Mouse (Mus musculus): Measurements from ENCODE around the gene Tmprss12.
"Not testable (repeated sequence)": the region's sequence is repeated elsewhere in the genome, so short reads cannot be mapped to it uniquely, and the experiment has no call there.

Tmprss12 gene

GRCm38 (mm10) chr15:100274790-100275559 lies 5.7 kb upstream of the Tmprss12 start:
- no peak for DNase-seq (ENCODE audit: low spot score)

DNA sequence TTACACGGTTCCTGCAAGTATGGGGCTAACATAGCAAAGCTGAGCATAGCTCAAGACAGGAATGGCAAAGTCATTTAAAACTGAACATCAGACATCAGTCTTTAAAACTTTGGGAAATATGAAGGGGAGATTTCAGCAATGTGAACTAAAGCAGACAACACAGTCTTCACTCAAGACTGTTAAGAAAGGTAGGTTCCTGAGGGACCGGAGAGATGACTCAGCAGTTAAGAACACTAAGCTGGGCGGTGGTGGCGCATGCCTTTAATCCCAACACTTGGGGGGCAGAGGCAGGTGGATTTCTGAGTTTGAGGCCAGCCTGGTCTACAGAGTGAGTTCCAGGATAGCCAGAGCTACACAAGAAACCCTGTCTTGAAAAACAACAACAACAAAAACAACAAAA lies 4.2 kb upstream of the Tmprss12 start:
- DNase-seq (ENCODE audit: low spot score): no peak

DNA sequence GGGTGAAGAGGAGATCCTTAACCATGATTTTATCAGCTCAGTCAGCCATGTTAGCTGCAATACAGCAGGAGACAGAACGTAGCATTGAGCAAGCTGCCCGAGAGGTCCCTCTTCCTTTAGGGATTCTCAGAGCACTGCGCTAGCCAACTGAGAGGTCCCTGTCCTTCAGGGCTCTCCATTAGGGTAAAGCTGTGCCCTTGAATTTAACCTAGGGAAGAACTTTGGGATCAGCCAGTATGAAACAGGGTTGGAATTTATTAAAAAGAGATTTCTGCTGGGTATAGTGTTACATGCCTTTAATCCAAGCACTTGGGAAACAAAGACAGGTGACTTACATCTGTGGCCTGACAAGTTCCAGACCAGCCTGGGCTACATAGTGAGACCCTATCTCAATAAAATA lies 3.1 kb upstream of the Tmprss12 start:
- DNase-seq (ENCODE audit: low spot score): no peak

DNA sequence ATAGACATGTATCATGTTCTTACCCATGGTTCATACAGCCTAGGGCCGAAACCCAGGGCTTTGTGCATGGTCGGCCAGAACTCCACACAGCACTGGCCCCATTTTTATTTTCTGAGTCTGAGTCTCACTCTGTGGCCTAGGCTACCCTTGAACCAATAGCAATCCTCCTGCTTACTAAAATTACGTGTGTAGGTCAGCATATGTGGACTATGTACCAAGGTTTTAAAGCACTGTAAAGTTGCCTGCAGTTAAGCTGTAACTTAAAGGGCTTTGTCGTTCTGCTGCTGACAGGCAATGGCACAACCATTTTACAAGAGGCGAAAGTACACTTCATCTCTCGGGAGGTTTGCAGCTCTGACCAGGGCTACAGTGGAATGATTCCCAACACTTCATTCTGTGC lies 8.3 kb downstream of the Tmprss12 start:
- DNase-seq (ENCODE audit: low spot score): no peak

DNA sequence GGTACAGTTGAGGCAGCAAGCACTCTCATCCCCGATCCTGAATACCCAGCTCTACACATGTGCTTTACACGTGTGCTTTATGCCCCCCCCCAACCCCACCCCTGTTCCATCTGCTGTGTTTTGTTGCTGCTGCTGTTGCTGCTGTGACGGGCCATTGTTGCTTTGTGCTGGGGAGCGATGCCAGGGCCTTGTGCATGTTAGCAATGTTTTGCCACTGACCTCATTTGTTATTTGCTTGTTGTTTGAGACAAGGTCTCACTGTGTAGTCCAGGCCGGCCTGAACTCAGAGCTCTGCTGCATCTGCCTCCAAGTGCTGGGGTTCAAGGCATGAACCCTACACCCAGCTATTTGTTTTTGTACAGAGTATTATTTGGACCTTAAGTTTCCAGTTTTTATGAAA lies 10.2 kb downstream of the Tmprss12 start:
- DNase-seq (ENCODE audit: low spot score): no peak

GRCm38 (mm10) chr15:100292326-100292725 lies 11.7 kb downstream of the Tmprss12 start:
- DNase-seq (ENCODE audit: low spot score): no peak

DNA sequence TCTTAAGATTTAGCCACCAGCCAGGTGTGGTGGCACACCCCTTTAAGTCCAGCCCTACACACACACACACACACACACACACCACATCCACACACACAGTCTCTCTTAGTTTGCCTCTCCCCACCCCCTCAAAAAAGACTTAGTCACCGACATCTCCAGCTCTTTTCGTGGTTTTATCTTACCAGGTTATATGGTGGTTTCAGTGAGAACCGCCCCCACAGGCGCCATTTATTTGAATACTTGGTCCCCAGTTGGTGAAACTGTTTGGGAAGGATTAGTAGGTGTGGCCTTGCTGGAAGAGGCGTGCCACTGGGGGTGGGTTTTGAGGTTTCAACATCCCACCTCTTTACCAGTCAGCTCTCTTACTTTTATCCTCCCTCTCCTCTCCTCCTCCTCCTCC lies 17.2 kb downstream of the Tmprss12 start:
- DNase-seq (ENCODE audit: low spot score): no peak

DNA sequence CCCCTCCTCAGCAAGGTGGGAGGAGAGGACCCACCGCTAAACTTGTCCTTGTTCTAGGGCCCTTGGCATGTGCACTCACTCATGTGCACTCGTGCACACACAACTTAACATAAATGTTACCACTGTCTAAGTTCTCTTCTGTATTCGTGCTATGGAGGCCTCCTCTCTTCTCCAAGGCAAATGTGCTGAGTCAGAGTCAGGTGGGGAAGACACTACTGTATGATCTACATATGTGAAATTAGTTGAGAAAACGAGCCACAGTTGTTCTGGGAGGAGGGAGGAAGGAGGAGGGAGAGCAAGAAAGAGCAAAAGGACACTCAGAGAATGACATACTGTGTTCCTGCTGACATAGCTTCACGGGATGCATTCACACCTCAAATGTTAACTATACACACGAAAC lies 19.9 kb downstream of the Tmprss12 start:
- DNase-seq (ENCODE audit: low spot score): no peak

GRCm38 (mm10) chr15:100301556-100301955 lies 20.9 kb downstream of the Tmprss12 start:
- DNase-seq (ENCODE audit: low spot score): no peak

DNA sequence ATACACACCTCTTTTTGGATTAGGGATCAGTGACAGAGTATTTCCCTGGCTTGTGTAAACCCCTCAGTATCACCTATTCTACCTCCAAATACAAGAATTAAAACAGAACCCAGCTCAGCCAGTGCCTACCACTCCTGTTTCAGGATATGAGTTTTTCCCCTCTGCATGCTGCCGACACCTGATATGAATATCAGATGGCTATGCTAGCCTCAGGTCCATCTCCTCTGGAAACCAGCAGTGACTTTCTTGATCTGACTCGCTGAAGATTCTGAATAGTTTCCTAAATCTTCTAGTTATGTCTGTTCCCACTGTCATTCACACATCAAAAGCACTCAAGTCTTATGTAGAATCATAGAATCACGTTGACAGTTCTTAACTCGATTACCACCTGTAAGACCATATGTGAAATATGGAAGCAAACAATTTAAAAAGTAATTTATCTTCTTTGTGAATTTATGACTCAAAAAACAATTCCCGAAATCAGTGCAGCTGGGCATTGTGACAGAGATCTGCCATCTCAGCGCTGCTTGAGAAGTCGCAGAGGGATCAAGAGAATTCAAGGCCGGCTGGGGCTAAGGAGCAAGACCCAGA lies 22.9 kb downstream of the Tmprss12 start:
- no peak for DNase-seq (ENCODE audit: low spot score)

- peak; percentile 88 for DNase-seq (ENCODE audit: low spot score)
Measured at GRCm38 (mm10) chr15:100304019-100304991, 23.7 kb downstream of the Tmprss12 start, which contains the start of gene Mettl7a1. Mettl7a1 (plus strand) TSS chr15:100304140.

DNA sequence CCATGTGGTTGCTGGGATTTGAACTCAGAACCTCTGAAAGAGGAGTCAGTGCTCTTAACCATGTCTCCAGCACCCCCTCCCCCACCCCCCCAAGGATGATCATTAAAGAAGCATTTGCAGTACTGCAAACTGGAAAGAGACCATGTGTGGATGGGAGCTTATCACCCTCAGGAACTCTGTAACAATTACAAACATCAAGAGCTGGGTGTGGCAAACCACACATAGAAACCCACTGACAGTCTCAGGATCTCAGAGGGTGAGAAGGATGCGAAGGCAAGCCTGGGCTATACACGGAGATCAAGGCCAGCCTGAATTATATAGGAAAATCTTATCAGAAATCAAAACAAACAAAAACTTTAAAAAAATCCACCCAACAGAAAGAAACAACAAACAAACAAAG lies 25.6 kb downstream of the Tmprss12 start:
- DNase-seq (ENCODE audit: low spot score): no peak

DNA sequence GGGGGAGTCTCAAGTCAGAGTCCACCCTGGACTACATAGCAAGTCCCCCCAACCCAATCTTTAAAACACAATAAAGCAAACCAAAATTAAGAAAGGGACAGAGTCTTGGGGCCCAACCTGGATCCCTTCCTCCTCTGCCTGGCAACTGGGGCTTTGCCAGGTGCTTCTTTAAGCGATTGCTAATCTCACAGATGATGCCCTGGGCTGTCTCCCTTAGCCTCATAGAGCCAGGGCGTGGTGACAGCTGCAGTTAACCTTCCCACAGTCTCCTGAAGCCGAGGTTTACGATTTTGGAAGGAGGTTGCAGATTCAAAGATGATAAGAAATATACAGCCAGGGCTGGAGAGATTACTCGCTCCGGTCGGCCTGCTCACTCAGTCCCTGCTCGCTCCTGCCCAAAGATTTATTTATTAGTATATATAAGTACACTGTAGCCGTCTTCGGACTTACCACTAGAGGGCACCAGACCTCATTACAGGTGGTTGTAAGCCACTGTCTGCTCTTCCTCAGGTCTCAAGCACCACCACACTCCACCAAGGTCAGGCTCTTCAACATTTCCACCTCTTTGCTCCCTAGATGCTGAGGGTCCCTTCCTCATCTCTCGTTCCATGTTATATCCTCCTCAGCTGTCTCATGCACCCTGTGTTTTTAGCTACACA lies 26.9 kb downstream of the Tmprss12 start:
- DNase-seq (ENCODE audit: low spot score): peak; percentile 53

DNA sequence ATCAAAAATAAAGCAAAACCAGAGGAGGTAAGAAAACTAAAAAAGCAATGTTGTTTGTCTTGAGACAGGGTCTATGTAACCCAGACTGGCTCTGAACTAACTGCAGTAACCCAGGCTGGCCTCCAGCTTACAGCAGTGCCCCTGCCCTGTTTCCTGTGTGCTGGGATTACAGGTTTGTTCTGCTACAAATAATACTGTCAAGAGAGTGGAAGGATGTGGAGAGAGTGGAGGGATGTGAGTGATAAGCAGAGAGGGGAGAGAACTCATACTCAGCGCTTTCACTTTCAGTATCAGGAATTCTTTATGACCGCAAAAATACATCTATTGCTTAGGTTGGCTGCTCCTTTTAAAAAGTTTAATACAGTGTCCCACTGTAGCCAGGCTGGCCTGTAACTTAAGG lies 31.7 kb downstream of the Tmprss12 start:
- no peak for DNase-seq (ENCODE audit: low spot score)

DNA sequence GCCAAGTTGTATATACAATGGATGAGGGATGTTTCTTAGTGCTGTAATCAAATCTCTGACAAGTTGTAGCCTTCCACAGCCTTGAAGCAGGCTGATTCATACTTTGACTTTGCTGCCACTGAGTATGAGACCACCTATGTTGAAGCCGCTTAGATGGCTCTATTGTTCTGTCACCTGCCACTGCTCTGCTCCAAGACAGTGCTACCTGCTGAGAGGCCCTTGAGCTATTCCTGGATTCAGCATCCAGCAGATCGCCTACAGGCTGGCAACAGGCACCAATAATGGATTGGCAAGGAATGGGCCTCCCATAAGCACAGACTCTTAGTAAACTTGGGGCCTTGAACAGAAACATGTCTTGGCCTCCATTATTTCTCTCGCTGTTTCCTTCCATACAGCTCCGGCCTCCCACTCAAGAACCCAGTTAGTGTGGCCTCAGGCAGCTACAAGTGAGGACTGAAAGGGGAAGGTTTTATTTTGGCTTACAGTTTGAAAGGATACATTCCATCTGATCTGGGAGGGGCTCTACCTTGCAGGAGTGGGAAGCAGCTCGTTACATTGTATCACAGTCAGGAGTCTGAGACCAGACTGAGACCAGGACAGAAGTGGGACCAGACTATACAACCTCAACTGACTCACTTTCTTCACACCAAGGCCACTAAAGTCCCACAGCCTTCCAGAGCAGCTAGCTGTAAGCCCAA lies 34.0 kb downstream of the Tmprss12 start:
- no peak for DNase-seq (ENCODE audit: low spot score)

- not testable (repeated sequence) for DNase-seq (ENCODE audit: low spot score)
Measured at GRCm38 (mm10) chr15:100318014-100318671, 37.5 kb downstream of the Tmprss12 start.

DNA sequence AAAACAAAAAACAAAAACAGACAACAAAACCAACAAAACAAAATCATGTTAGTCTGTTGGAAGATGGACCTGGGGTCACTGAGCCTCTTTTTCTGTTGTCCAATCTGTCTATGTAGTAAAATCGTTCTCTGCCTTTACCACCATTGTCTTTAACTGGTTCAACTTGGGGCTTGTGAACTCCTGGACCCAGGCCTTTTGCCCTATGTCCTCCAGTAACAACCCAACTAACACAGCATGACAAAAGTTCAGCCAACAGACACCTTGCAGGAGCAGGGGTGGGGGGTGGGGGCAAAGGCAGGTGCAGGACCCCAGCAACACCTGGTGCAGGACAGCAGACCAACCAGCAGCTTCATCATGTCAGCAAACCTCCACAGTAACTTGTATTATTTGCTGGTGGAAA lies 39.2 kb downstream of the Tmprss12 start:
- no peak for DNase-seq (ENCODE audit: low spot score)

- DNase-seq (ENCODE audit: low spot score): no peak
Measured at GRCm38 (mm10) chr15:100320295-100320905, 39.8 kb downstream of the Tmprss12 start.

- DNase-seq (ENCODE audit: low spot score): peak; percentile 58
Measured at GRCm38 (mm10) chr15:100321134-100321533, 40.5 kb downstream of the Tmprss12 start.

GRCm38 (mm10) chr15:100324021-100324591 lies 43.5 kb downstream of the Tmprss12 start:
- no peak for DNase-seq (ENCODE audit: low spot score)

All from urinary bladder, postnatal 14 days (tissue).